Mouse (Mus musculus) fibroblast of lung, adult 2 months (primary cell): ENCODE measurements around the gene Psmb6.

ENCODE experiments used
- DNase-seq: peaks from one replicate; pipeline ENCODE4 v3.0.0-alpha.2; 2011; ENCODE audit warnings: low read depth

Gene Psmb6

DNA sequence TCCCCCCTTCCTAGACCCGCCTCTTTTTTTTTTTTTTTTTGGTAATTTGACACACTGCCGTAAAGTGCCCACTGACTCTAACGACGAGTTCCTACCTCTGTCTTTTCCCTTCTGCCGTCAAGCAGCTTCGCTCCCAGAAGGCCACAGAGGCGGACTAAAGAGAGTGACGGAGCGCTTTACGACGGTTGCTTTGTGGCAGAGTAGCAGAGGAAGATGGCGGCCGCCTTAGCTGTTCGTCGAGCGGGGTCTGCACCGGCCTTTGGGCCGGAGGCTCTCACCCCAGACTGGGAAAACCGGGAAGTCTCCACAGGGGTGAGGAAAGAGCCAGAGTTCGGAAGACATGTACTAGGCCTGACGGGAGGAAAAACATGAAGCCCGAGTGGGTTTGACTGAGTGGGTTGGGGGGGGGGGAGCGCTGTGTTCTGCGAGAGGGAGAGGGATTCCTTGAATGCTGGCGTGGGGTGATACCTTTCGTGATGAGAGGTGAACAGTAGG, at the start of gene Psmb6:
Gene Psmb6 (plus strand): TSS at position 184 of the 495 bp plus-strand sequence.
- peak; percentile 94 for DNase-seq

DNA sequence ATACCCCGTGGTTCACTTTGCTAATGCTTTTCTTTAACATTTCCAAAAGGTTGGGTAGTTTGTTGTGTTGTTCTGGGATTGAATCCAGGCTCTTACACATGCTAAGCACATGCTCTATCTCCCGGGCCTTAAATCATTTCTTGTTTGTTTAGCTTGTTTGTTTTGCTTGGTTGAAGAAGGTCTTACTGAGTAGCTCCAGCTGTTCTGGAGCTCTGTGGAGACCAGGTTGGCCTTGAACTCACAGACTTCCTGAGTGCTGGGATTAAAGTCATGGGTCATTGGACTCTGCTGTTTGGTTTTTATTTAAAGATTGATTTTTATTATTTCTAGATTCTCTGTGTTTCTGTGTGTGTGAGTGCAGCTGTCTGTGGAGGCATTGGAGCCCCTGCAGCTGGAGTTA, 39.7 kb upstream of the Psmb6 start:
- no peak for DNase-seq

DNA sequence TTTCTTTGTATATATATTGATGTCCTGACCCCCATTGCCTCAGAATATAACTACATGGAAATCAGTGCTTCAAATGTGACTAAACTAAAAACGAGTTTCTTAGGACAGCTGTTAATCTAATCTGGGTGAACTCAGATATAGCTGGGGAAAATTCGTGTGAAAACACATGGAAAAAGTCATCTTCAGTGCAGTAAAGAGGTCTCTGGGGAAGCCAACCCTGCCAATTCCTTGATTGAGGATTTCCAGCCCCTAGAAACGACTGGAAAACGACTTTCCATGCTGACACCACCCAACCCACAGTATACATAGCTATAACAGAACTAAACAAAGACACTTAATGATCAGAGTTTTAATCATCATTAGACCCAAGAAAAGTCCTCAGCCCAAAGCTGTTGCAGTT, 37.4 kb upstream of the Psmb6 start:
- no peak for DNase-seq

GRCm38 (mm10) chr11:70489138-70489537, 36.0 kb upstream of the Psmb6 start:
- no peak for DNase-seq

GRCm38 (mm10) chr11:70489684-70490083, 35.5 kb upstream of the Psmb6 start:
- no peak for DNase-seq

GRCm38 (mm10) chr11:70499566-70500475, 25.3 kb upstream of the Psmb6 start:
- DNase-seq, result no peak

DNA sequence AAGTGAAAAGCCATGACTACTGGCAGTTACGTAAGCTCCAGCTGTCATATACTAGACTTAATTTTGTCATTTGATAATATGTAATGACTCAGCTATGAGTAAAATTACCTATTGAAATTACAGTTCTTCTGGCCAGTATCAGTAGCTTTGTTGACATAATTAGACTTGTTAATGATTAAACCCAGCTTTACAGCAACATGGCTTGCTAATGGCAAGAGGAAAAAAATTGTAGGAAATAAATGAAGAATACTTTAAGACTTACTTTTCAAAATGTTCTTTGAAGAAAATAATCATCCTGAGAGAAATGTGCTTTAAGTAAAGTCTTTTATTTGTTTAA, 24.7 kb upstream of the Psmb6 start:
- no peak for DNase-seq

GRCm38 (mm10) chr11:70502018-70502417, 23.1 kb upstream of the Psmb6 start:
- no peak for DNase-seq

GRCm38 (mm10) chr11:70504970-70505369, 20.2 kb upstream of the Psmb6 start, which contains the start of gene Tm4sf5:
Gene Tm4sf5, plus strand, starts transcription at chr11:70505244.
- DNase-seq, result no peak

DNA sequence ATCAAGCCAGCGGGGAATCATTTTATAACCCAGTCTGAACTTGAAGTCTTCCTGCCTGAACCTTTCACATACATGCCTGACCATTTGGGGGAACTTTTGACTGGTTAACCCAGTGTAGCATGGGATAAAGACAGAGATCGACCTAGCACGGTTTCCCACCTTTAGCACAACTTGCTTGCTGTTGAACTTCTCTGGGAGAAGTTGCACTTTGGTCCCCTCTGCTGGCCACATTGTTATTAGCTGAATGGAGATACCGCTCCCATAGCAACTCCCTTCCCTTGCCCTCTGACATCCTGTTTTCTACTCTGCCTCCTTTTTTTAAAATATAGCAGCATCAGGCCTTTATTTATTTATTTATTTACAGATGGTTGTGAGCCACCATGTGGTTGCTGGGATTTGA, 18.8 kb upstream of the Psmb6 start:
- DNase-seq, result no peak

DNA sequence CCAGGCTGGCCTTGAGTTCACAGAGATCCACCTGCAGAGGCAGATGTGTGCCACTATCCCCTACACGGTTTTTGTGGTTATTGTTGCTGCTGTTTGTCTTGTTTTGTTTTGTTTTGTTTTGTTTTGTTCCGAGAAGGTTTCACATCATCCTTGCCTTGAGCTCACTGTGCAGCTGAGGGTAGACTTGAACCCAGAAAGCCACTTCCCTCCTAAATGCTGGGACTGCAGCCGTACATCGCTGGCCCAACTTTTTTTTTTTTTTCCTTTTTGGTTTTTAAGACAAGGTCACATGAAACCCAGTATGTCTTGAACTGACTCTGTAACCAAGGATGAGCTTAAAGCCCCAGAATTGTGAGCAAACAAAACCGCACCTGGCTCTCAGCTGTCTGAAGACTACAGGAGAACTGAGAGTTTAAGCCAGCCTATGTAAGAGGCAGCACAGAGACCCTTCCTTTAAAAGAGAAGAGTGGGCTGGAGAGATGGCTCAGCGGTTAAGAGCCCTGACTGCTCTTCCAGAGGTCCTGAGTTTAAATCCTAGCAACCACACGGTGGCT, 18.1 kb upstream of the Psmb6 start:
- DNase-seq, result no peak

GRCm38 (mm10) chr11:70509753-70510564, 15.2 kb upstream of the Psmb6 start:
- DNase-seq, result no peak

DNA sequence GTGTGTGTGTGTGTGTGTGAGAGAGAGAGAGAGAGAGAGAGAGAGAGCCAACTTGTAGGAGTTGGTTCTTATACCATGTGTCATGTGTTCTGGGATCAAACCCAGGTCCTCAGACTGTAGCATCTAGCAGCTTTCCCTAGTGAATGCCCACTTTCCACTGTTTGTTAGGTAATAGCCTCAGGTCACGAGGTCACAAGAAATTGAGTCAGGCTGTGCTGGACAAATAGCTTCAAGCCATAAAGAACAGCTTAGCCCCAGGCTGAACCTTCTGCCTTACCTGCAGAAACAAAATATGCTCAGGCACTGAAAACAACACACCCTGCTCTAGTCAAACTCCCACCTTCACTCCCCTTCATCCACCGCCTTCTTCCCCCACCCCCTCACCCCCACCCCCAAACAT, 13.9 kb upstream of the Psmb6 start:
- DNase-seq, result no peak

DNA sequence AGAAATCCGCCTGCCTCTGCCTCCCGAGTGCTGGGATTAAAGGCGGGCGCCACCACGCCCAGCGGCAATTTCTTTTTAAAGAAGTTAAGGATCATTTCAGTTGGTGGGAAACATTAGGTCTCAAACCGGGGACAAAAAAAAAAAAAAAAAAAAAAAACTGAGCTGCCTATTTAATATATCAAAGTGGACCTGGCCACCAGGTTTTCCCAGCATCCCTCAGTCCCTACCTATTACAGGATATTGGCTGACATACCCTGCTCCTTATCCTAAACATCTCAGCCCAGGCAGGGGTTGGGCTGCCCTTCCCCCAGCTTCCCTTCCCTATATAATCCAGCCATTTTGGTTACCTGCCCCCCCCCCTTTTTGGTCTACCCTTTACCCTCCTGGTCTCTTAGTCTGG, 13.3 kb upstream of the Psmb6 start:
- no peak for DNase-seq

GRCm38 (mm10) chr11:70512709-70513342, 12.3 kb upstream of the Psmb6 start:
- no peak for DNase-seq

GRCm38 (mm10) chr11:70513520-70513919, 11.6 kb upstream of the Psmb6 start:
- DNase-seq, result no peak

- DNase-seq, result no peak
Measured at GRCm38 (mm10) chr11:70514288-70514687, 10.9 kb upstream of the Psmb6 start, which contains the start of gene Vmo1. Gene Vmo1, minus strand, starts transcription at chr11:70514616.

DNA sequence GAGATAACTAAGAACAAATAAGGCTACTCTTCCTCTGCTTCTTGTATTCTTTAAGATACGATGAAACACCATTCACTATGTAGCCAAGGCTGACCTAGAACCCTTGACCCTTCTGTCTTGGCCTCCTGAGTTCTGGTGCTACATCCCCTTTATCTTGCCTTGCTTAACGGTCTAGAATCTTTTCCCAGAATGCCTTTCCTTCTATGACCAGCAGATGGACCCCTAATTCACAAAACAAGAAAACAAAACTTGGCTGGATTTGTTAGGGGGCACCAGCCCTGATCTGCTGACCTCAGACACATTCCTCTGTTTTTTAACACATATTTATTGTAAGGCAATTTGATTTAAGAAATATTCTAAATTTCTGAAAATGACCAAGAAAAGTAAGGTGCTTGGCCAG, 8.8 kb upstream of the Psmb6 start:
- no peak for DNase-seq

GRCm38 (mm10) chr11:70518436-70518835, 6.7 kb upstream of the Psmb6 start:
- DNase-seq, result no peak

DNA sequence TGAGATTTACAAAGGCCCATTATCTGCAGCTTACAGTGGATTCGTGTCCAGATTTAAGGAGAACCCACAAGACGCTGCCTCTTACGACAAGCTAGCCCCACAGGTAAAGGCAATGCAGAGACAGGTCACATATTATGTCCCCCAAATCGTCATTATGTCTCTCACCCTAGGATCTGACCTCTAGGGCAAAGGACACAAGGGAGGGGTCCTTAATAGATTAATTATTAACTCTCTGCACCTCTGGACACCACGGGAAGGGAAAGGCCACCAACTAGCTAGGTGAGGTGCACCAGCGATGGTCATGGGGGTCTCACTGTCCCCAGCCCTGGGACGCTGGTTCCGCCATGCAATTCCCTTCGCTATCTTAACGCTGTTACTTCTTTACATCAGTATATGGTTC, 6.2 kb upstream of the Psmb6 start, which contains the start of gene Gltpd2:
Gene Gltpd2 (plus strand): TSS at position 274 of the 400 bp plus-strand sequence.
- DNase-seq, result no peak

- DNase-seq, result no peak
Measured at GRCm38 (mm10) chr11:70520178-70520769, 4.9 kb upstream of the Psmb6 start.
